Mouse (Mus musculus) neural tube, embryonic 13.5 days (tissue): Measurements from ENCODE around the gene Mcub. TPM values are rescaled to one million over a fixed set of nuclear protein-coding genes. Genes with fewer than 3 reads are reported as not detected.

Experiments
- ATAC-seq: fragments of 200-750 bp; cut with Nextera tagmentation; 2 replicates; pipeline ENCODE4 v1.8.0; 2017; ENCODE audit warnings: low read depth, mild to moderate bottlenecking, moderate TSS enrichment, moderate library complexity
- H3K27ac ChIP-seq: fragments of 300-500 bp; sonication (generic); replicated peaks from 2 replicates; pipeline ENCODE4 v1.5.1; 2015; ENCODE audit warnings: moderate library complexity, mild to moderate bottlenecking, inconsistent platforms
- H3K27me3 ChIP-seq: fragments of 300-500 bp; sonication (generic); 2 replicates; pipeline ENCODE4 v1.6.1; 2015; ENCODE audit warnings: mild to moderate bottlenecking, inconsistent platforms
- H3K36me3 ChIP-seq: fragments of 300-500 bp; sonication (generic); 2 replicates; pipeline ENCODE4 v1.6.1; 2015; ENCODE audit warnings: mild to moderate bottlenecking, inconsistent platforms
- H3K4me1 ChIP-seq: fragments of 300-500 bp; sonication (generic); replicated peaks from 2 replicates; pipeline ENCODE4 v1.6.1; 2015; ENCODE audit warnings: inconsistent platforms
- H3K4me2 ChIP-seq: fragments of 300-500 bp; sonication (generic); 2 replicates; pipeline ENCODE4 v1.6.1; 2015; ENCODE audit warnings: inconsistent platforms, mild to moderate bottlenecking, moderate library complexity
- H3K4me3 ChIP-seq: fragments of 300-500 bp; sonication (generic); 2 replicates; pipeline ENCODE4 v1.5.1; 2015; ENCODE audit warnings: mild to moderate bottlenecking, inconsistent platforms
- H3K9ac ChIP-seq: fragments of 300-500 bp; sonication (generic); 2 replicates; pipeline ENCODE4 v1.6.1; 2015; ENCODE audit warnings: moderate library complexity, mild to moderate bottlenecking, inconsistent platforms
- H3K9me3 ChIP-seq: fragments of 300-500 bp; sonication (generic); 2 replicates; pipeline ENCODE4 v1.6.1; 2016; ENCODE audit warnings: inconsistent platforms
- WGBS: fragments of 180-500 bp; shearing (Covaris S2); methylation state at CpG from one replicate; pipeline ENCODE4 v1.1.7; 2015; 5-methylcytosine and 5-hydroxymethylcytosine counted together
- polyA plus RNA-seq: library from polyadenylated mRNA; unstranded; fragments of >200 nt; fragmentation: Nextera tagmentation; extraction: Ambion mirVana; gene quantifications from 2 replicates; pipeline ENCODE4 v1.2.1, GENCODE M21; 2015

The Mcub gene
- polyA plus RNA-seq, 1 experiment from 2014 or later: 7.4 TPM

DNA sequence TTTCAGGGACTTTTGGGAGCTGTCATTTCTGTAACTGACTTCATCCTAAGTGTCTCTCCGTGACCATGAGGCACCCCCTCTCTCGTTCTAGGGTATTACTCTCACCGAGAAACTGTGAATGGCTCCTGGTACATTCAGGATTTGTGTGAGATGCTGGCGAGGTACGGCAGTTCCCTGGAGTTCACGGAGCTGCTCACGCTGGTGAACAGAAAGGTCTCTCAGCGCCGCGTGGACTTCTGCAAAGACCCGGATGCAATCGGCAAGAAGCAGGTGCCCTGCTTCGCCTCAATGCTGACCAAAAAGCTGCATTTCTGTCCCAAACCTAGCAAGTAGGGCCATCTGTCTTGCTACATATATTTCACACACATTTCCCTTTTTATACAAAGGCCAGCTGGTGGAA lies 56.8 kb downstream of the Mcub start:
- Histone ChIP-seq H3K36me3 (peaks cover 44% of the 10 kb centered on the region), H3K4me2 (no peak overlapping the region), H3K9ac (no peak overlapping the region), H3K4me1 (no peaks in the 10 kb centered on the region), H3K4me3 (no peak overlapping the region), H3K27me3 (no peaks in the 10 kb centered on the region), H3K9me3 (no peaks in the 10 kb centered on the region), H3K27ac (no peak overlapping the region)
- WGBS: 91% methylated on average over 13 of the region's 13 CpGs
- ATAC-seq: no peak

- WGBS: 91% methylated on average over 14 of the region's 14 CpGs
- ATAC-seq: no peak
- Histone ChIP-seq H3K36me3 (peaks cover 44% of the 10 kb centered on the region), H3K4me3 (no peak overlapping the region), H3K27ac (no peak overlapping the region), H3K27me3 (no peaks in the 10 kb centered on the region), H3K4me1 (no peaks in the 10 kb centered on the region), H3K9me3 (no peaks in the 10 kb centered on the region), H3K4me2 (no peak overlapping the region), H3K9ac (no peak overlapping the region)
Observed at GRCm38 (mm10) chr3:129912025-129912424, 58.0 kb downstream of the Mcub start.

DNA sequence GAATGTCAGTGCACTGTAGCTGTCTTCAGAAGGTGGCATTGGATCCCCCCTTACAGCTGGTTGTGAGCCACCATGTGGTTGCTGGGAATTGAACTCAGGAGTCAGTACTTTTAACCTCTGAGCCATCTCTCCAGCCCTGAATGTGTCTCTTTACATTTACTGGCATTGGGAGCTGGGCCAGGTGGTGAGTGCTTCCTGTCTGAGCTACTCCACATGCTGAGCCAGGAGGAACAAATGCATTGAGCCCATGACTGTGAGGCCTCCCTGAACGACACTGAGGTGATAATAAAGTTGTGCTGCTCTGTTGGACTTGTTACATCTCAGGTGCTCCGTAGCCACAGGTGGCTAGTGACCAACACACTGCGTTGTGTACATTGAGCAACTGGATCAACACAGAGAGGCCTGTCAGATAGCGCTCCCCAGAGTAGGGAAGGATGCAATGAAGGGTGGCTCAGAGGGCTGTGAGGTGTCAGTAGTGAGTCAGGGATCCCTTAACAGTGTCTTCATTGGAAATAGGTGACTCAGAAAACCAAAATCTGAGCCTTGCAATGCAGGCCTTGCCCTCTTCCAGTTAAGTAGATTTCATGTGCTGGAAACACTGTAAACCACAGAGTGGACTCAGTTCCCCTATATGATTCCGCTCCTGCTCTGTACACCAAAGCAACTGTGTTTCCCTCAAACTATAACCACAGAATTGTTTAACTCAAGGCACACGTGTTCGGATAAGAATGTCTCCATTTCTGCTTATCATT lies 65.4 kb downstream of the Mcub start:
- Histone ChIP-seq H3K4me2 (no peak overlapping the region), H3K9me3 (no peaks in the 10 kb centered on the region), H3K4me1 (peaks cover 15% of the 10 kb centered on the region), H3K4me3 (no peak overlapping the region), H3K27ac (no peak overlapping the region), H3K36me3 (peaks cover 15% of the 10 kb centered on the region), H3K27me3 (no peaks in the 10 kb centered on the region), H3K9ac (no peak overlapping the region)
- no peak for ATAC-seq
- 88% methylated on average over 7 of the region's 7 CpGs for WGBS

- no peak overlapping the region for H3K4me2 ChIP-seq
- H3K27ac ChIP-seq: no peak overlapping the region
- no peaks in the 10 kb centered on the region for H3K9me3 ChIP-seq
- 84% methylated on average over 8 of the region's 8 CpGs for WGBS
- H3K4me3 ChIP-seq: no peak overlapping the region
- H3K27me3 ChIP-seq: no peaks in the 10 kb centered on the region
- peaks cover 8% of the 10 kb centered on the region for H3K36me3 ChIP-seq
- peaks cover 15% of the 10 kb centered on the region for H3K4me1 ChIP-seq
- ATAC-seq: no peak
- no peak overlapping the region for H3K9ac ChIP-seq
Observed at GRCm38 (mm10) chr3:129903866-129904265, 66.1 kb downstream of the Mcub start.

DNA sequence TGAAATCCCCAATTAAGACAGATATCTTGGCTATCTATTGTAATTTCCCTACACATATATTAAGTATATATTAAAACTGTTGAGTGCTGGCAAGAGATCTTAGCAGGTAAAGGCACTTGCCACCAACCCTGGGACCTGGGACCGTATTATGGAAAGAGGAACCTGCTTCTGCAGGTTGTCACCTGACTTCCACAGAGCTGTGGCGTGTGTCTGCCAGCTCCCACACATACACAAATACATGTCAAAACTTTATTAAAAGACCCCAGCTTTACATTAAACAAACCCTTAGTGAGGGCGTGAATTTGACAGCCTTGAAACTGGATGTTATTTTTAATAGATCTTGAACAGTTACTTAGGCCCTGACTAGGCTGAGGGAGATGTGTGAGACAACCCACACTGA lies 66.6 kb downstream of the Mcub start:
- 96% methylated on average over 3 of the region's 3 CpGs for WGBS
- Histone ChIP-seq H3K4me2 (no peak overlapping the region), H3K4me1 (peaks cover 15% of the 10 kb centered on the region), H3K27me3 (no peaks in the 10 kb centered on the region), H3K27ac (no peak overlapping the region), H3K9ac (no peak overlapping the region), H3K9me3 (no peaks in the 10 kb centered on the region), H3K4me3 (no peak overlapping the region), H3K36me3 (0 out of 2 replicates have a peak, but pooled peaks cover 4% of the 10 kb centered on the region)
- ATAC-seq: no peak

DNA sequence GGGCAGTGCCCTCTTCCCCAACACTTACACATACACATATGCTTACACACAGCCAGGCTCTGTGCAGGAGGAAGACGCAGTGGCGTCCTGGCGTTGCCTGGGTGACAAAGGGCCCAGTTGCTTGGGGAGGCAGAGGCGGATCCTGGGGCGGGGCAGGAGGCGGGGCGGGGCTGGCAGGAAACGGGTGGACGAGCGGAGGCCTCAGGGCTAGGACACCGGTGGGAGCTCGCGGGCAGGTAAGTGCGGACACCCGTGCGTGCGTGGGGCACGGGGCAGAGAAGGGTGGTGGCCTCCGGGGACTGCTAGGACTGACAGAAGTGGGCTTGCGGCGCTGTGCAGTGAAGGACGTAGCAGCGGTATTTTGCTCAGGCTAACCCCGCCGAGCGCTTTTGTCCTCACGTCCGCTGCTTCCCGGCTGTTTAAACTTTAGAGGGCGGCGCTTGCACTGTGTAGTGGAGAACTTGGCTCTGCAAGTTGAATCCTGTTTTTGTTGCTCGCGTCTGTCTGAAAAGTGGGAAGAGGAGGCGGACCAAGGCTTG lies 68.7 kb downstream of the Mcub start, which contains the start of gene Casp6:
TSS of gene Casp6 (plus strand) at position 155 of the 539 bp plus-strand sequence.
- Histone ChIP-seq H3K27me3 (no peaks in the 10 kb centered on the region), H3K9ac (peak within 1 kb of the TSS; percentile 71), H3K4me2 (peak within 1 kb of the TSS; percentile 63), H3K9me3 (no peaks in the 10 kb centered on the region), H3K4me1 (peaks cover 15% of the 10 kb centered on the region), H3K27ac (peak within 1 kb of the TSS; percentile 3; the same call in 1 of the 2 replicates), H3K36me3 (0 out of 2 replicates have a peak, but pooled peaks cover 4% of the 10 kb centered on the region), H3K4me3 (peak within 1 kb of the TSS; percentile 59)
- under 1% methylated on average over 34 of the region's 34 CpGs for WGBS
- ATAC-seq: peak; percentile 96

DNA sequence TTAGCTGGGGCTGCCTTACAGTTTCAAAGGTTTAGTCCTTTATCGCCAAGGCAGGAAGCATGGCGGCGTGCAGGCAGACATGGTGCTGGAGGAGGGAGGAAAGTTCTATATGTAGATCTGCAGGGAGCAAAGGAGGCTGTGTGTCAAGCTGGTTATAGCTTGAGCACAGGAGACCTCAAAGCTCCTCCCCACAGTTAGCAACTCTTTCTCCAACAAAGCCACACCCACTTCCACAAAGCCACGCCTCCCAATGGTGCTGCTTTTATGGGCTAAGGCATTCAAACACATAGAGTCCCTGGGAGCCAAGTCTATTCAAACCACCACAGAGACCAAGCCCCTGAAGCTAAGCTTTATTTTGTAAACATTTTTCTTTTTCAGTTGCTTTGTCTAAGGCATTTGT lies 71.1 kb downstream of the Mcub start:
- Histone ChIP-seq H3K4me2 (no peak overlapping the region), H3K27ac (no peak overlapping the region), H3K27me3 (no peaks in the 10 kb centered on the region), H3K9ac (no peak overlapping the region), H3K4me3 (no peak overlapping the region), H3K36me3 (peaks cover 5% of the 10 kb centered on the region; the same call in 1 of the 2 replicates), H3K9me3 (no peaks in the 10 kb centered on the region), H3K4me1 (peaks cover 15% of the 10 kb centered on the region)
- WGBS: 62% methylated on average over 4 of the region's 4 CpGs
- no peak for ATAC-seq

DNA sequence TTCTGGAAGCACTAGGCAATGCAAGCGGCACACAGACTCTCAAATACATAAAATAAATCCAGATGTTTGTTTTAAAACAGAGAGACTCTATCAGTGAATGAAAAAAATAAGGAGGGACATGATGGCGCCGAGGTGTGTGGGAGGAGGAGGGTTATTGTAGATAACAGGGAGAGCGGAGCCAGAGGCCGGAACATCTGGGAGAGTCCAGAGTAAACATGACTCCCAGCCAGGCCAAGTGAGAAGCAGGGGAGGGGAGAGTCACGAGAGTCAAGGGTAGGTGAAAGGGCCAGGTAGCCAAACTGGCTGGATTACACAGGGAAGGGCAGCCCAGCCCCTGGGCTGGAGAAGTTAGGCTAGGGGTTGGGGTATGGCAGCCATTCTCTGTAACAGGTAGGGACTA lies 73.4 kb downstream of the Mcub start:
- Histone ChIP-seq H3K27me3 (no peaks in the 10 kb centered on the region), H3K4me3 (no peak overlapping the region), H3K36me3 (peaks cover 18% of the 10 kb centered on the region), H3K9me3 (no peaks in the 10 kb centered on the region), H3K9ac (no peak overlapping the region), H3K4me2 (no peak overlapping the region), H3K27ac (no peak overlapping the region), H3K4me1 (peaks cover 3% of the 10 kb centered on the region)
- 82% methylated on average over 6 of the region's 6 CpGs for WGBS
- no peak for ATAC-seq

GRCm38 (mm10) chr3:129893143-129893542 lies 76.9 kb downstream of the Mcub start:
- Histone ChIP-seq H3K9me3 (no peaks in the 10 kb centered on the region), H3K4me2 (no peak overlapping the region), H3K27ac (no peak overlapping the region), H3K9ac (no peak overlapping the region), H3K27me3 (no peaks in the 10 kb centered on the region), H3K4me1 (no peaks in the 10 kb centered on the region), H3K36me3 (peaks cover 32% of the 10 kb centered on the region), H3K4me3 (no peak overlapping the region)
- no peak for ATAC-seq
- 96% methylated on average over 3 of the region's 3 CpGs for WGBS

DNA sequence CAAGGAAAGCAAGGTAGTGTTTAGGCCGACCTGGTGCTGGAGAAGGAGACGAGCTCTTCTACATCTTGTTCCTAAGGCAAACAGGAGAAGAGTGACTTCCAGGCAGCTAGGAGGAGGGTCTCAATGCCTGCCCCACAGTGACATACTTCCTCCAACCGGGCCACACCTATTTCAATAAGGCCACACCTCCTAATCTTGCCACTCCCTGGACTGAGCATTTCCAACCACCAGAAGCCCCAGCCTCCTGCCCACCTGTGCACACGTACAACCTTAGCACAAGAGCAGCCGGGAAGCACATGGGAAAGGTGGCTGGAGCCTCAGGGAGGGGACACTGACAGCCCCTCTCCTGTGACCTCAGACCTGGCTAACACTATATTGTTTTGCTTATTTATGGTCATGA lies 78.0 kb downstream of the Mcub start:
- Histone ChIP-seq H3K9ac (no peak overlapping the region), H3K27ac (no peak overlapping the region), H3K9me3 (no peaks in the 10 kb centered on the region), H3K4me2 (no peak overlapping the region), H3K27me3 (no peaks in the 10 kb centered on the region), H3K4me3 (no peak overlapping the region), H3K4me1 (no peaks in the 10 kb centered on the region), H3K36me3 (peaks cover 32% of the 10 kb centered on the region)
- ATAC-seq: no peak
- WGBS: 91% methylated on average over 5 of the region's 5 CpGs

GRCm38 (mm10) chr3:129887779-129888517 lies 82.1 kb downstream of the Mcub start:
- Histone ChIP-seq H3K27ac (no peak overlapping the region), H3K9me3 (no peaks in the 10 kb centered on the region), H3K4me3 (no peak overlapping the region), H3K4me1 (no peaks in the 10 kb centered on the region), H3K27me3 (no peaks in the 10 kb centered on the region), H3K4me2 (no peak overlapping the region), H3K36me3 (peaks cover 22% of the 10 kb centered on the region), H3K9ac (no peak overlapping the region)
- no peak for ATAC-seq
- 89% methylated on average over 13 of the region's 13 CpGs for WGBS

GRCm38 (mm10) chr3:129886430-129886829 lies 83.6 kb downstream of the Mcub start:
- H3K27me3 ChIP-seq: no peaks in the 10 kb centered on the region
- no peaks in the 10 kb centered on the region for H3K9me3 ChIP-seq
- no peaks in the 10 kb centered on the region for H3K4me1 ChIP-seq
- peaks cover 14% of the 10 kb centered on the region for H3K36me3 ChIP-seq
- no peak overlapping the region for H3K4me2 ChIP-seq
- H3K27ac ChIP-seq: no peak overlapping the region
- ATAC-seq: no peak
- 88% methylated on average over 5 of the region's 5 CpGs for WGBS
- no peak overlapping the region for H3K9ac ChIP-seq
- H3K4me3 ChIP-seq: no peak overlapping the region
